Mouse (Mus musculus) stomach, embryonic 16.5 days (tissue): ENCODE results near the gene Atp6v0d1. TPM values are rescaled to one million over a fixed set of nuclear protein-coding genes. Genes with fewer than 3 reads are reported as not detected.
"Not testable (repeated sequence)": the region's sequence is repeated elsewhere in the genome, so short reads cannot be mapped to it uniquely, and the experiment has no call there.

Source experiments
- ATAC-seq: fragments of 200-750 bp; cut with Nextera tagmentation; 2 replicates; pipeline ENCODE4 v1.8.0; 2017; ENCODE audit warnings: moderate number of reproducible peaks, moderate TSS enrichment; ENCODE audit not compliant: insufficient read depth, low FRiP score
- H3K27ac ChIP-seq: fragments of 300-500 bp; sonication (generic); 2 replicates; pipeline ENCODE4 v1.5.1; 2014; ENCODE audit warnings: low read length
- H3K27me3 ChIP-seq: fragments of 300-500 bp; sonication (generic); 2 replicates; pipeline ENCODE4 v1.6.1; 2014; ENCODE audit warnings: low read length, control low read depth, mixed read lengths; ENCODE audit not compliant: control insufficient read depth, insufficient read depth
- H3K36me3 ChIP-seq: fragments of 300-500 bp; sonication (generic); 2 replicates; pipeline ENCODE4 v1.6.1; 2014; ENCODE audit warnings: low read length; ENCODE audit not compliant: control insufficient read depth, insufficient read depth
- H3K4me1 ChIP-seq: fragments of 300-500 bp; sonication (generic); 2 replicates; pipeline ENCODE4 v1.6.1; 2014; ENCODE audit warnings: low read length, control low read depth, mixed read lengths; ENCODE audit not compliant: control insufficient read depth, insufficient read depth
- H3K4me2 ChIP-seq: fragments of 300-500 bp; sonication (generic); 2 replicates; pipeline ENCODE4 v1.6.1; 2014; ENCODE audit warnings: low read depth, low read length, mixed read lengths
- H3K4me3 ChIP-seq: fragments of 300-500 bp; sonication (generic); replicated peaks from 2 replicates; pipeline ENCODE4 v1.5.1; 2014; ENCODE audit warnings: mild to moderate bottlenecking, low read length
- H3K9ac ChIP-seq: fragments of 300-500 bp; sonication (generic); 2 replicates; pipeline ENCODE4 v1.6.1; 2014; ENCODE audit warnings: low read length
- H3K9me3 ChIP-seq: fragments of 300-500 bp; sonication (generic); replicated peaks from 2 replicates; pipeline ENCODE4 v1.6.1; 2016; ENCODE audit warnings: low read length, control low read depth; ENCODE audit not compliant: control insufficient read depth
- WGBS: fragments of 180-500 bp; shearing (Covaris S2); extraction: QIAGEN DNeasy Blood & Tissue Kit; methylation state at CpG from one replicate; pipeline ENCODE4 v1.1.7; 2014; 5-methylcytosine and 5-hydroxymethylcytosine counted together
- polyA plus RNA-seq: library from polyadenylated mRNA; unstranded; fragments of >200 nt; fragmentation: Nextera tagmentation; extraction: Ambion mirVana; gene quantifications from 2 replicates; pipeline ENCODE4 v1.2.1, GENCODE M21; 2015

Gene Atp6v0d1
- polyA plus RNA-seq, 1 experiment from 2014 or later: 83.5 TPM

DNA sequence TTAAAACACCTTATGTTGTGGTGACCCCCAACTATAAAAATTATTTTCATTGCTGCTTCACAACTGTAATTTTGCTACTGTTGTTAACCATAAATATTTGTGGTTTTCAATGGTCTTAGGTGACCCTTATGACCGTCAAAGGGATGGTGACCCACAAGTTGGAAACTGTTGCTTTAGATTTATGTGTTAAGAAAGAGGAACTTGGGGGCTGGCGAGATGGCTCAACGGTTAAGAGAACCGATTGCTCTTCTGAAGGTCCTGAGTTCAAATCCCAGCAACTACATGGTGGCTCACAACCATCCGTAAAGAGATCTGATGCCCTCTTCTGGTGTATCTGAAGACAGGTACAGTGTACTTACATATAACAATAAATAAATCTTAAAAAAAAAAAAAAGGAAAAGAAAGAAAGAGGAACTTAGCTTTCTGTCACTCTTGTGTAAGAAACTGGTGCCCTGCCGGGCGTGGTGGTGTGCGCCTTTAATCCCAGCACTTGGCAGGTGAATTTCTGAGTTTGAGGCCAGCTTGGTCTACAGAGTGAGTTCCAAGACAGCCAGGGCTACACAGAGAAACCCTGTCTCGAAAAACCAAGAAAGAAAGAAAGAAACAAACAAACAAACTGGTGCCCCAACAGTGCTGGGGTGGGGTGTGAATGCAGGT lies 1.1 kb downstream of the Atp6v0d1 start:
- Histone ChIP-seq H3K27ac (peak overlapping the region; percentile 72), H3K4me1 (peaks cover 15% of the 10 kb centered on the region), H3K4me3 (peak overlapping the region; percentile 80), H3K4me2 (peak overlapping the region; percentile 87), H3K9ac (peak overlapping the region; percentile 93)
- ATAC-seq, H3K9me3 ChIP-seq, H3K27me3 ChIP-seq, H3K36me3 ChIP-seq: not testable (repeated sequence)
- 75% methylated on average over 9 of the region's 9 CpGs for WGBS

DNA sequence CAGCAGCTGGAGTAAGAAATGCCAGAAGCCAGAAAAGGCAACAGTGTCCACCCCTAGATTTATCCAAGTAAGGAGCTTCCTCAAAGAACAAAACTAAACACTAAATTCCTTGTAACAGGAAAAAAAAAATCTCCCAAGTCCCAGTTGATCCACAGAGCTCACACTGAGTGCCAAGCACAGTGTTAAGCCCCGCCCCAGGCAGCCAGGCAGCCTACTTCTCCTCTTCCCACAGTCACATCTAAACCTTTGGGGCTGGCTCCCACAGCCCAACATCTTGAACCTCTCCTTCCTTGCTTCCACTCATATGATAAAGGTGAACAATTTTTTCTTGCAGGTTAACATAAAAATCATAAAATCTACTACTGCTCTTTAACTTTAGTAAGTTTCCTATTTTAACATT lies 2.0 kb downstream of the Atp6v0d1 start:
- Histone ChIP-seq H3K9ac (no peak overlapping the region), H3K4me1 (peaks cover 15% of the 10 kb centered on the region), H3K36me3 (no peaks in the 10 kb centered on the region), H3K27ac (no peak overlapping the region; the same call in 1 of the 2 replicates), H3K4me3 (no peak overlapping the region), H3K9me3 (no peaks in the 10 kb centered on the region), H3K4me2 (no peak overlapping the region), H3K27me3 (no peaks in the 10 kb centered on the region)
- WGBS: 73% methylated on average over 1 of the region's 1 CpGs
- no peak for ATAC-seq

DNA sequence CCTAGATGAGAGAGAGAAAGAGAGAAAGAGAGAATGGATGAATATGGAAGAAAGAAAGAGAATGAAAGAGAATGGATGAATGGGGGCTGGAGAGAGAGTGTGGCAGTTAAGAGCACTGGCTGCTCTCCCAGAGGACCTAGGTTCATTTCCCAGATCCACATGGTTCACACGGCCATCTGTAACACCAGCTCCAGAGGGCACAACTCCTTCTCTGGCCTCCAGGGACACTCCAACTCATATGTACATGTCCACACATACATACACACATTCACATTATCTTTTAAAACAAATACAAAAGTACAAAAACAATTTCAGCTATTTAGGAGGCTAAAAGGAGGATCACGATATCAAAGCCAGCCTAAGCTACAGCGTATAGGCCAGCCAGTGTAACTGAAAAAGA lies 3.0 kb downstream of the Atp6v0d1 start:
- 81% methylated on average over 3 of the region's 3 CpGs for WGBS
- Histone ChIP-seq H3K27ac (no peak overlapping the region), H3K4me3 (no peak overlapping the region), H3K4me1 (peaks cover 15% of the 10 kb centered on the region), H3K4me2 (no peak overlapping the region), H3K9ac (no peak overlapping the region), H3K9me3 (no peaks in the 10 kb centered on the region), H3K36me3 (no peaks in the 10 kb centered on the region), H3K27me3 (no peaks in the 10 kb centered on the region)
- no peak for ATAC-seq

- Histone ChIP-seq H3K4me2 (no peak overlapping the region), H3K4me1 (no peaks in the 10 kb centered on the region), H3K27ac (no peak overlapping the region), H3K9ac (no peak overlapping the region), H3K36me3 (no peaks in the 10 kb centered on the region), H3K4me3 (no peak overlapping the region), H3K9me3 (no peaks in the 10 kb centered on the region), H3K27me3 (no peaks in the 10 kb centered on the region)
- WGBS: 72% methylated on average over 3 of the region's 3 CpGs
- ATAC-seq: no peak
Measured at GRCm38 (mm10) chr8:105555230-105555629, 10.6 kb downstream of the Atp6v0d1 start.

DNA sequence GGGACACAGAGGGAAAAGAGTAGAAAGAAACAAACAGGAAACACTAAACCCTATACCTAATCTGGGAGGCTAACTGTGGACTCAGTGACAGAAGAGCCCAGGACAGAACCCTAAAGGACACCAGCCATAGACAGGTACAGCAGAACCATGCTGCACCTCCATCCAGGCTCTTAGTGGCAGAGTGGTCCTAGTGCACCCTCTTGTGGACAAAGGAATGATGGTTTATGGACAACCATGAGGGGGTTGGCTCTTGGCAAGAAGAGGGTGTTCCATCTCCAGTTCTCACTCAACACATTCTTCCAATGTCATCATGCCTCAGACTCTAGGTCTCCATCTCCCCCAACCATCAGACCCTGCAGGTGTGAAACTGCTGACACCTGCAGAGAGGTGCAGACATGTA lies 11.8 kb downstream of the Atp6v0d1 start:
- Histone ChIP-seq H3K4me2 (no peak overlapping the region), H3K27ac (no peak overlapping the region), H3K36me3 (no peaks in the 10 kb centered on the region), H3K4me1 (no peaks in the 10 kb centered on the region), H3K9me3 (no peaks in the 10 kb centered on the region), H3K4me3 (no peak overlapping the region), H3K9ac (no peak overlapping the region), H3K27me3 (no peaks in the 10 kb centered on the region)
- ATAC-seq: peak; percentile 71

- Histone ChIP-seq H3K4me1 (no peaks in the 10 kb centered on the region), H3K4me2 (no peak overlapping the region), H3K9me3 (no peaks in the 10 kb centered on the region), H3K9ac (no peak overlapping the region), H3K27me3 (no peaks in the 10 kb centered on the region), H3K4me3 (no peak overlapping the region), H3K27ac (no peak overlapping the region), H3K36me3 (no peaks in the 10 kb centered on the region)
- ATAC-seq: no peak
- 68% methylated on average over 1 of the region's 1 CpGs for WGBS
Measured at GRCm38 (mm10) chr8:105552824-105553223, 13.0 kb downstream of the Atp6v0d1 start.

- WGBS: 82% methylated on average over 2 of the region's 2 CpGs
- no peaks in the 10 kb centered on the region for H3K9me3 ChIP-seq
- no peak overlapping the region for H3K27ac ChIP-seq
- H3K4me1 ChIP-seq: no peaks in the 10 kb centered on the region
- no peak overlapping the region for H3K4me3 ChIP-seq
- H3K27me3 ChIP-seq: no peaks in the 10 kb centered on the region
- no peak for ATAC-seq
- no peak overlapping the region for H3K9ac ChIP-seq
- H3K36me3 ChIP-seq: no peaks in the 10 kb centered on the region
- H3K4me2 ChIP-seq: no peak overlapping the region
Measured at GRCm38 (mm10) chr8:105552032-105552431, 13.8 kb downstream of the Atp6v0d1 start.

GRCm38 (mm10) chr8:105550083-105550482 lies 15.8 kb downstream of the Atp6v0d1 start:
- H3K9me3 ChIP-seq: no peaks in the 10 kb centered on the region
- H3K9ac ChIP-seq: no peak overlapping the region
- H3K4me1 ChIP-seq: peaks cover 7% of the 10 kb centered on the region
- no peak overlapping the region for H3K4me2 ChIP-seq
- no peak for ATAC-seq
- 61% methylated on average over 2 of the region's 2 CpGs for WGBS
- no peak overlapping the region for H3K4me3 ChIP-seq
- H3K27ac ChIP-seq: no peak overlapping the region
- no peaks in the 10 kb centered on the region for H3K27me3 ChIP-seq
- H3K36me3 ChIP-seq: no peaks in the 10 kb centered on the region

DNA sequence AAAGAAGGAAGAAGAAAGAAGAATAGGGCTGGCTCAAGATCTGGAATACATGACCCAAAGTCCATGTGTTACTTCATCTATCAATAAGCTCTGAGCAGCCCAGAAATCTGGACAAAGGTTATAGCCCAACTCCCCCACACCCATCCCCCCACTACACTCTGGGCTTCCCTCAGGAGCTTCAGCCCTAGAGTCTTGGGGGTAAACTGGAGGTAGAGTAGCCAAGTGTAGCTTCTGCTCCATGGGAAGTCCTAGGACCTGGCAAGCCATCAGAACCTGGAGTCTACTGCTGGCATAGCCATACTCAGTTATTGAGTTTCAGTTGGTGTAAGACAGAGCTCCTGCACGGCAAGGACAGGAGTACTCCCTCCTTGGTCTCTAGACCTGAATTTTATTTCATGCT lies 16.3 kb downstream of the Atp6v0d1 start:
- no peaks in the 10 kb centered on the region for H3K9me3 ChIP-seq
- H3K27ac ChIP-seq: no peak overlapping the region
- 87% methylated on average over 1 of the region's 1 CpGs for WGBS
- H3K4me1 ChIP-seq: peaks cover 12% of the 10 kb centered on the region
- no peaks in the 10 kb centered on the region for H3K27me3 ChIP-seq
- no peak overlapping the region for H3K4me2 ChIP-seq
- ATAC-seq: no peak
- H3K9ac ChIP-seq: no peak overlapping the region
- no peak overlapping the region for H3K4me3 ChIP-seq
- H3K36me3 ChIP-seq: no peaks in the 10 kb centered on the region
